Mouse (Mus musculus): Measurements from ENCODE around the gene Gm21981. TPM values are rescaled to one million over a fixed set of nuclear protein-coding genes. Genes with fewer than 3 reads are reported as not detected.

Gm21981 gene
- polyA plus RNA-seq, 1 experiment from 2014 or later = not detected

- H3K27ac ChIP-seq (ENCODE audit: low read length) = no peak overlapping the region
- H3K4me1 ChIP-seq (ENCODE audit: control insufficient read depth, low read depth, low read length) = no peaks in the 10 kb centered on the region
- no peak overlapping the region for H3K4me2 ChIP-seq (ENCODE audit: low read depth, low read length)
- H3K4me3 ChIP-seq (ENCODE audit: low read depth, low read length) = no peak overlapping the region
- no peak overlapping the region for H3K9ac ChIP-seq (ENCODE audit: low read depth, low read length)
- H3K27me3 ChIP-seq (ENCODE audit: control insufficient read depth, insufficient read depth, low read depth, low read length) = no peaks in the 10 kb centered on the region
- ATAC-seq (ENCODE audit: low read depth) = no peak
- 56% methylated on average over 24 of the region's 24 CpGs for WGBS (ENCODE audit: insufficient replicate concordance)
- no peaks in the 10 kb centered on the region for H3K9me3 ChIP-seq (replicated peaks; ENCODE audit: control insufficient read depth, low read length)
- no peaks in the 10 kb centered on the region for H3K36me3 ChIP-seq (ENCODE audit: control insufficient read depth, insufficient read depth)
These were observed 36.6 kb upstream of the Gm21981 start for GRCm38 (mm10) chr17:47730633-47731575.

- Histone ChIP-seq H3K9me3 (replicated peaks; ENCODE audit: control insufficient read depth, low read length) (no peaks in the 10 kb centered on the region), H3K9ac (ENCODE audit: low read depth, low read length) (no peak within 1 kb of the TSS), H3K36me3 (ENCODE audit: control insufficient read depth, insufficient read depth) (no peaks in the 10 kb centered on the region), H3K27me3 (ENCODE audit: control insufficient read depth, insufficient read depth, low read depth, low read length) (no peaks in the 10 kb centered on the region), H3K27ac (ENCODE audit: low read length) (no peak within 1 kb of the TSS), H3K4me1 (ENCODE audit: control insufficient read depth, low read depth, low read length) (no peaks in the 10 kb centered on the region), H3K4me2 (ENCODE audit: low read depth, low read length) (no peak within 1 kb of the TSS), H3K4me3 (ENCODE audit: low read depth, low read length) (no peak within 1 kb of the TSS)
- WGBS (ENCODE audit: insufficient replicate concordance) = 71% methylated on average over 11 of the region's 11 CpGs
- no peak for ATAC-seq (ENCODE audit: low read depth)
These were observed 32.3 kb upstream of the Gm21981 start, which contains the start of gene Pgc for GRCm38 (mm10) chr17:47726566-47726965. Pgc (plus strand) TSS chr17:47726842.

GRCm38 (mm10) chr17:47721183-47721582 is 26.9 kb upstream of the Gm21981 start:
- ATAC-seq (ENCODE audit: low read depth) = no peak
- Histone ChIP-seq H3K27ac (ENCODE audit: low read length) (no peak overlapping the region), H3K4me2 (ENCODE audit: low read depth, low read length) (no peak overlapping the region), H3K9me3 (replicated peaks; ENCODE audit: control insufficient read depth, low read length) (no peaks in the 10 kb centered on the region), H3K36me3 (ENCODE audit: control insufficient read depth, insufficient read depth) (no peaks in the 10 kb centered on the region), H3K27me3 (ENCODE audit: control insufficient read depth, insufficient read depth, low read depth, low read length) (no peaks in the 10 kb centered on the region), H3K9ac (ENCODE audit: low read depth, low read length) (no peak overlapping the region), H3K4me1 (ENCODE audit: control insufficient read depth, low read depth, low read length) (no peaks in the 10 kb centered on the region), H3K4me3 (ENCODE audit: low read depth, low read length) (no peak overlapping the region)
- 25% methylated on average over 4 of the region's 4 CpGs for WGBS (ENCODE audit: insufficient replicate concordance)

GRCm38 (mm10) chr17:47715037-47715436 is 20.8 kb upstream of the Gm21981 start:
- ATAC-seq (ENCODE audit: low read depth) = no peak
- H3K27me3 ChIP-seq (ENCODE audit: control insufficient read depth, insufficient read depth, low read depth, low read length) = no peaks in the 10 kb centered on the region
- H3K36me3 ChIP-seq (ENCODE audit: control insufficient read depth, insufficient read depth) = no peaks in the 10 kb centered on the region
- H3K9me3 ChIP-seq (replicated peaks; ENCODE audit: control insufficient read depth, low read length) = no peaks in the 10 kb centered on the region
- H3K27ac ChIP-seq (ENCODE audit: low read length) = no peak overlapping the region
- no peak overlapping the region for H3K4me2 ChIP-seq (ENCODE audit: low read depth, low read length)
- no peak overlapping the region for H3K9ac ChIP-seq (ENCODE audit: low read depth, low read length)
- H3K4me3 ChIP-seq (ENCODE audit: low read depth, low read length) = no peak overlapping the region
- 20% methylated on average over 3 of the region's 3 CpGs for WGBS (ENCODE audit: insufficient replicate concordance)
- H3K4me1 ChIP-seq (ENCODE audit: control insufficient read depth, low read depth, low read length) = no peaks in the 10 kb centered on the region

GRCm38 (mm10) chr17:47712889-47713571 is 18.8 kb upstream of the Gm21981 start:
- no peak for ATAC-seq (ENCODE audit: low read depth)
- 56% methylated on average over 11 of the region's 22 CpGs for WGBS (ENCODE audit: insufficient replicate concordance)
- H3K4me1 ChIP-seq (ENCODE audit: control insufficient read depth, low read depth, low read length) = no peaks in the 10 kb centered on the region
- H3K9ac ChIP-seq (ENCODE audit: low read depth, low read length) = no peak overlapping the region
- H3K9me3 ChIP-seq (replicated peaks; ENCODE audit: control insufficient read depth, low read length) = no peaks in the 10 kb centered on the region
- no peaks in the 10 kb centered on the region for H3K36me3 ChIP-seq (ENCODE audit: control insufficient read depth, insufficient read depth)
- H3K4me3 ChIP-seq (ENCODE audit: low read depth, low read length) = no peak overlapping the region
- H3K27me3 ChIP-seq (ENCODE audit: control insufficient read depth, insufficient read depth, low read depth, low read length) = no peaks in the 10 kb centered on the region
- H3K27ac ChIP-seq (ENCODE audit: low read length) = no peak overlapping the region
- no peak overlapping the region for H3K4me2 ChIP-seq (ENCODE audit: low read depth, low read length)

- no peak for ATAC-seq (ENCODE audit: low read depth)
- Histone ChIP-seq H3K9ac (ENCODE audit: low read depth, low read length) (no peak overlapping the region), H3K4me1 (ENCODE audit: control insufficient read depth, low read depth, low read length) (no peaks in the 10 kb centered on the region), H3K4me3 (ENCODE audit: low read depth, low read length) (no peak overlapping the region), H3K4me2 (ENCODE audit: low read depth, low read length) (no peak overlapping the region), H3K9me3 (replicated peaks; ENCODE audit: control insufficient read depth, low read length) (no peaks in the 10 kb centered on the region), H3K36me3 (ENCODE audit: control insufficient read depth, insufficient read depth) (no peaks in the 10 kb centered on the region), H3K27me3 (ENCODE audit: control insufficient read depth, insufficient read depth, low read depth, low read length) (no peaks in the 10 kb centered on the region), H3K27ac (ENCODE audit: low read length) (no peak overlapping the region)
- WGBS (ENCODE audit: insufficient replicate concordance) = 44% methylated on average over 6 of the region's 6 CpGs
These were observed 17.6 kb upstream of the Gm21981 start for GRCm38 (mm10) chr17:47711883-47712282.

GRCm38 (mm10) chr17:47710036-47710435 is 15.8 kb upstream of the Gm21981 start:
- Histone ChIP-seq H3K27me3 (ENCODE audit: control insufficient read depth, insufficient read depth, low read depth, low read length) (no peaks in the 10 kb centered on the region), H3K4me3 (ENCODE audit: low read depth, low read length) (no peak overlapping the region), H3K4me2 (ENCODE audit: low read depth, low read length) (no peak overlapping the region), H3K9ac (ENCODE audit: low read depth, low read length) (no peak overlapping the region), H3K27ac (ENCODE audit: low read length) (no peak overlapping the region), H3K9me3 (replicated peaks; ENCODE audit: control insufficient read depth, low read length) (no peaks in the 10 kb centered on the region), H3K36me3 (ENCODE audit: control insufficient read depth, insufficient read depth) (no peaks in the 10 kb centered on the region), H3K4me1 (ENCODE audit: control insufficient read depth, low read depth, low read length) (no peaks in the 10 kb centered on the region)
- no peak for ATAC-seq (ENCODE audit: low read depth)
- WGBS (ENCODE audit: insufficient replicate concordance) = 28% methylated on average over 3 of the region's 3 CpGs

- Histone ChIP-seq H3K9ac (ENCODE audit: low read depth, low read length) (no peak overlapping the region), H3K27me3 (ENCODE audit: control insufficient read depth, insufficient read depth, low read depth, low read length) (no peaks in the 10 kb centered on the region; the same call in 1 of the 2 replicates), H3K9me3 (replicated peaks; ENCODE audit: control insufficient read depth, low read length) (no peaks in the 10 kb centered on the region), H3K4me2 (ENCODE audit: low read depth, low read length) (no peak overlapping the region), H3K27ac (ENCODE audit: low read length) (no peak overlapping the region), H3K36me3 (ENCODE audit: control insufficient read depth, insufficient read depth) (no peaks in the 10 kb centered on the region), H3K4me3 (ENCODE audit: low read depth, low read length) (no peak overlapping the region), H3K4me1 (ENCODE audit: control insufficient read depth, low read depth, low read length) (no peaks in the 10 kb centered on the region)
- 66% methylated on average over 4 of the region's 4 CpGs for WGBS (ENCODE audit: insufficient replicate concordance)
- no peak for ATAC-seq (ENCODE audit: low read depth)
These were observed 14.7 kb upstream of the Gm21981 start for GRCm38 (mm10) chr17:47708972-47709371.

GRCm38 (mm10) chr17:47707961-47708360 is 13.7 kb upstream of the Gm21981 start:
- Histone ChIP-seq H3K9me3 (replicated peaks; ENCODE audit: control insufficient read depth, low read length) (no peaks in the 10 kb centered on the region), H3K27me3 (ENCODE audit: control insufficient read depth, insufficient read depth, low read depth, low read length) (peaks cover 8% of the 10 kb centered on the region), H3K9ac (ENCODE audit: low read depth, low read length) (no peak overlapping the region), H3K4me2 (ENCODE audit: low read depth, low read length) (no peak overlapping the region), H3K4me3 (ENCODE audit: low read depth, low read length) (no peak overlapping the region), H3K36me3 (ENCODE audit: control insufficient read depth, insufficient read depth) (no peaks in the 10 kb centered on the region), H3K27ac (ENCODE audit: low read length) (no peak overlapping the region), H3K4me1 (ENCODE audit: control insufficient read depth, low read depth, low read length) (no peaks in the 10 kb centered on the region)
- no peak for ATAC-seq (ENCODE audit: low read depth)
- WGBS (ENCODE audit: insufficient replicate concordance) = 66% methylated on average over 3 of the region's 3 CpGs
